Mouse (Mus musculus) CD4-positive, CD25-positive, alpha-beta regulatory T cell, adult 9 weeks (primary cell): ENCODE measurements around the gene Wdr1. TPM values are rescaled to one million over a fixed set of nuclear protein-coding genes. Genes with fewer than 3 reads are reported as not detected.

ENCODE experiments used
- polyA plus RNA-seq: library from polyadenylated mRNA; unstranded; fragments of 100-300 nt; shearing (Covaris generic); gene quantifications from one replicate; pipeline ENCODE4 v1.2.1, GENCODE M21; 2017

Gene Wdr1
- 419 TPM for polyA plus RNA-seq

DNA sequence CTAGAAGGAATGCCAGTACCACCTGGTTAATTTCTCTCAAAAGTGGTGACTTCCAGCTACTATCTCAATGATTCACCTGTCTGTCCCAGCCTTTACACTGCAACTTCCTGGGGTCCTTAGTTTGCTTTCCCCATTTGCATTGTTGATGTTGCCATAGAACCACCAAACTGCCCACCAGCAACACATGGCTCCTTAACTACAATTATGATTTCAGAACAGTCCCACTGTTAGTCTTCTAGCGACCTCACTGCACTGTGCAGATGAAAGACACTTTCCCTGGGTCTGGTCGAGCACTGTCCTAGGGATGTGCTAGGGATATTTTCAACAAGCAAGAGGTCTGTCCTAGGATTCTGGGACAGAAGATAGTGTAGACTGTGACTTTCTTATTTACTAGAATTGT, at the start of gene Wdr1:
Gene Wdr1, minus strand, starts transcription at position 101 of the 400 bp plus-strand sequence.

DNA sequence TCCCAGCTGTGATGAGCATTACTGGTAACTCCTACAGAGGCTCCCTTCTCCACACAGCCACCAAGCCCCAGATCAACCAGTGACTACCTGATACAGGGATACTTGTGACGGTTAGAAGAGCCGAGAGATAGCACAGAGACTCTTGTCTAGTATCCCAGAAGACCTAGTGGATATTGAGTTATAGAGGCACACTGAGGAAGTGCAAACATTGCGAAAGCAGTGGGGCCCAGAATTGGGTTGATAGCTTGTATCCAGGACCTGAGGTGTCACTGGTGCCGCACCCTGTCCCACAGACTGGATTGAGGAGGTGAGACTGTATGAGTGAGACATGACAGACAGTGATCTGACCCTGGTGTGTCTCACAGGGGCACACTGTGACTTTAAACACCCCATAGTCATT, 60.0 kb downstream of the Wdr1 start, which contains the start of gene Slc2a9:
Gene Slc2a9, minus strand, starts transcription at position 152 of the 400 bp plus-strand sequence.

Other genes starting within 250 kb of the Wdr1 start
- gene Drd5, start 243.9 kb downstream of the Wdr1 start, polyA plus RNA-seq: not detected
- 10.1 TPM for gene Slc2a9, start 60.1 kb downstream of the Wdr1 start, polyA plus RNA-seq
- 0.52 TPM for gene Zfp518b, start 121.6 kb upstream of the Wdr1 start, polyA plus RNA-seq